Mouse (Mus musculus) frontal cortex, postnatal 10 days (tissue): ENCODE results near the gene Spryd7.
"Not testable (repeated sequence)": the region's sequence is repeated elsewhere in the genome, so short reads cannot be mapped to it uniquely, and the experiment has no call there.

ENCODE experiments used
- DNase-seq, 2 experiments: peaks; one replicate each; pipeline ENCODE4 v3.0.0; 2022; ENCODE audit warnings: low spot score in 2 of 2, mixed read lengths in 1 of 2

Spryd7 gene

GRCm38 (mm10) chr14:61556289-61557147 is at the start of gene Spryd7:
Gene Spryd7, minus strand, starts transcription at chr14:61556886.
- DNase-seq = peak; percentile 95 to 97

GRCm38 (mm10) chr14:61606088-61606487 is 49.4 kb upstream of the Spryd7 start:
- not testable (repeated sequence) for DNase-seq

- DNase-seq = no peak
Observed at GRCm38 (mm10) chr14:61604081-61604480, 47.4 kb upstream of the Spryd7 start.

- no peak for DNase-seq
Observed at GRCm38 (mm10) chr14:61603069-61603755, 46.5 kb upstream of the Spryd7 start.

GRCm38 (mm10) chr14:61601348-61601747 is 44.7 kb upstream of the Spryd7 start:
- DNase-seq = no peak

- DNase-seq = peak; percentile 79 to 87
Observed at GRCm38 (mm10) chr14:61599057-61599806, 42.5 kb upstream of the Spryd7 start.

GRCm38 (mm10) chr14:61597968-61598367 is 41.3 kb upstream of the Spryd7 start, which contains the start of gene Trim13:
Gene Trim13, plus strand, starts transcription at chr14:61598247.
- no peak for DNase-seq

GRCm38 (mm10) chr14:61596719-61597426 is 40.2 kb upstream of the Spryd7 start:
- no peak for DNase-seq

- no peak for DNase-seq
Observed at GRCm38 (mm10) chr14:61589288-61590065, 32.8 kb upstream of the Spryd7 start.

GRCm38 (mm10) chr14:61575941-61576340 is 19.3 kb upstream of the Spryd7 start:
- no peak for DNase-seq

- no peak for DNase-seq
Observed at GRCm38 (mm10) chr14:61575066-61575465, 18.4 kb upstream of the Spryd7 start.

GRCm38 (mm10) chr14:61572131-61572530 is 15.4 kb upstream of the Spryd7 start:
- DNase-seq = no peak

- peak; percentile 34 to 80 for DNase-seq
Observed at GRCm38 (mm10) chr14:61571366-61571765, 14.7 kb upstream of the Spryd7 start.

GRCm38 (mm10) chr14:61569344-61569743 is 12.7 kb upstream of the Spryd7 start:
- DNase-seq = no peak

- DNase-seq = not testable (repeated sequence)
Observed at GRCm38 (mm10) chr14:61566211-61566610, 9.5 kb upstream of the Spryd7 start.

GRCm38 (mm10) chr14:61559856-61560255 is 3.2 kb upstream of the Spryd7 start:
- DNase-seq = no peak

GRCm38 (mm10) chr14:61558901-61559300 is 2.2 kb upstream of the Spryd7 start:
- no peak for DNase-seq

GRCm38 (mm10) chr14:61555931-61556288 is 776 bp downstream of the Spryd7 start:
- no peak for DNase-seq

- no peak for DNase-seq
Observed at GRCm38 (mm10) chr14:61548614-61549013, 8.1 kb downstream of the Spryd7 start.

GRCm38 (mm10) chr14:61537772-61538171 is 18.9 kb downstream of the Spryd7 start:
- DNase-seq = not testable (repeated sequence)
